Mouse (Mus musculus): ENCODE measurements around the gene Hnrnpab. TPM values are rescaled to one million over a fixed set of nuclear protein-coding genes. Genes with fewer than 3 reads are reported as not detected.
"Not testable (repeated sequence)": the region's sequence is repeated elsewhere in the genome, so short reads cannot be mapped to it uniquely, and the experiment has no call there.

Gene Hnrnpab
- total RNA-seq, 2 experiments from 2014 or later = 132 to 133 TPM

DNA sequence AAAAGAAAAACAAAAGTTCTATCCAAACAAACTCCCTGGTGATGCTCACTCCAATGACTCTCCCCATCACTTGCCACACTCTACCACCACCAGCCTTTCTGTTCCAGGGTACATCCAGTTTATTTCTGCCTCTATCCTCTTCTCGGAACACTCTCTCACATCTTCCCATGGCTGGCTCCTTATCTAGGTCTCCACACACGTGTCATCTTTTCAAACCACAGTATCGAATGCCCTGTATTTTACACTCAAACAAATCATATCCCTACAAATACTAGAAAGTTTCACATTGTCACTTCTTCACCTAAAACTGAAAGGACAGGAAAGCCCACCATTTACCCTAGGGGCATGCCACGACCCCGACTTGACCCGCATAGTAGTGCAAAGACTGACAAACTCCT, 28.5 kb upstream of the Hnrnpab start:
- no peak for DNase-seq

DNA sequence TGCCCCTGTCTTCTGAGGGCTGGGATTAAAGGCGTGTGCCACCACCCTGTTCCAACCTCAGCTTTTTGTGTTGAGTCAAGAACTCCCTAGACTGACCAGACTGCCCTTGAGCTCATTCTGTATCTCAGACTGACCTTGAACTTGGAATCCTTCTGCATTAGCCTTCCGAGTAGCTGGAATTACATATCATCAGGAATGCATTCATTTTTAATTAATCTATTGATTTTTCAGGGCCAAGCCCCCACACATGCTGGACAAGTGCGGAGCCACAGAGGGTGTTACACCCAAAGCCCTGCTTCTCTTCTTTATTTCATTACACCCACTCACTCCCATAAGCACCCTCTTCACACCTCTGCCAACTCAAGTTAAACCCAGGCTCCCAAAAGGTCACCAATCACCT, 27.1 kb upstream of the Hnrnpab start:
- DNase-seq = no peak

DNA sequence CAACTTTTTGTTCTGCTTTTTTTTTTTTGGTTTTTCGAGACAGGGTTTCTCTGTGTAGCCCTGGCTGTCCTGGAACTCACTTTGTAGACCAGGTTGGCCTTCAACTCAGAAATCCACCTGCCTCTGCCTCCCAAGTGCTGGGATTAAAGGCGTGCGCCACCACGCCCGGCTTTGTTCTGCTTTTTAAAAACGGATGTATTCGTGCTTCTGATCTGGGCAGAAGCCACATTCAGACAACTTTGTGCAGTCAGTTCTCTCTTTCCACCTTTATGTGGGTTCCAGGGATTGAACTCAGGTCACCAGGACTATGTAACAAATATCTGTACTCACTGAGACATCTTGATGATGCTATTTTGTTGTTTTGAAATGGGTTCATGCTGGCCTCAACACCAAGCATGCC, 26.6 kb upstream of the Hnrnpab start:
- not testable (repeated sequence) for DNase-seq

DNA sequence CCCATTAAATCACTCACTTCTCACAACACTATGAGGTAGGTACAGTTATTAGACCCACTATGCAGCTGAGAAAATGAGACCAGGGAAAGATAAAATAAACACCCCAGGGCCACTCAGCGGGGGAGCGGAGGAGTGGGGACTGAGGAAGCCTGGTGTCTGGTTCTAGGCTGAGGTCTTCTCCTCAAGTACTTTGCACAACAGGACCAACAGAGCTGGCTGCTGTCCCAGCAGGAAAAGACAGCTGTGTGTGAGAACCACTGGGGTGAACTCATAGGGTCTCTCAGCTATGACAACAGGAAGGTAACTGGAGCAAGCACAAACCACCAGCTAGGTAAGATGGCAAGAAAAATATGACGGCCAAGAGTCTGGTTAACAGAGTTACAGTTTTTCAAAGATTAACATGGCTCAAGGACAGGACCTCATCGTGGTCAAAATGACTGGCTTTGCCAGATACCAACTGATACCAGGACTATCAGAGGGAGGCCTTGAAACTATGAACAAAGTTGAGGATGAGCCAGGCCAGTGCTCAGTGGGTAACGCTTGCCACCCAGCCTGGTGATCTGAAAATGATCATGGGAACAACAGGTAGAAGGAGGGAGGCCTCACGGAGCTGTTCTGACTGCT, 25.6 kb upstream of the Hnrnpab start:
- no peak for DNase-seq

DNA sequence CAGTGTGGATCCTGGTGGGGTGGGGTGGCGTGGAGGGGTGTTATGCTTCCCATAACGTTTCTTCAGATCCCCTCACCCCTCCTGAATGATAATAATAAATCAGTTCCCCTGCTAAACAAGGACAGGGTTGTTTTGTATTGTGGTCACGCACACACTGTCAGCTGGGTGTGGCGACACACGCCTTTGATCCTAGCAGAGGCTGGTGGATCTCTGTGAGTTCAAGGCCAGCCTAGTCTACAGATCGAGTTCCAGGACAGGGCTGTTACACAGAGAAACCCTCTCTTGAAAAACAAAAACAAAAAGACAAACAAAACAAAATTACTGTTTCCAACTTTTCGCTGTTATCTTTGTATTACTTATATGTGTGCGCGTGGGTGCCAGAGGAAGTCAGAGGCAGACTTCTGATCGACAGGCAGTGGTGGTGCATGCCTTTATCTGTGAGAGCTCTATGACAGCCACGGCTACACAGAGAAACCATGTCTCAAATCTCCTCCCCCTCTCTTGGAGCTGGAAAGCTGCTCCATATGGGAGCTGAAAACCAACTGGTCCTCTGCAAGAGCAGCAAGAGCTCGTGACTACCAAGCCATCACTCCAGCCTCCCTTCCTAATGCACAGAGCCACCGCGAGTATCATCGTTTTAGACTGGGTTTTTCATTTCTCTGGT, 23.1 kb upstream of the Hnrnpab start:
- no peak for DNase-seq

DNA sequence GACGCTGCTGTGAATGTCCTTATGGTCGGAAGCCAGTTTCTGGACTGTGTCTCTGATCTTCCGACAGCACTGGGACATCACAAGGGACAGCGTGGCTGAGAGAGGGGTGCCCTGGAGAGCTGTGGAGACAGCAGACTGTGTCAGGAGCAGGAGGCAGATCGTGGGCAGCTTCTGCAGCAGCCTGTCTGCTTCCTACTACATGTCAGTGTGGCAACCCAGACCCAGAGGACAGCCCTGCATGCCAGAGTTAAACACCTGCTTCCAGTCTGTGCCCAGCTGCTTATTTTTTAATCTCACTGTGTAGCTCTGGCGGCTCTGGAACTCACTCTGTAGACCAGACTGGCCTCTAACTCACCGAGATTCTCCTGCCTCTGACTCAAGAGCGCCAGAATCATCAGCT, 21.3 kb upstream of the Hnrnpab start:
- DNase-seq = no peak

DNA sequence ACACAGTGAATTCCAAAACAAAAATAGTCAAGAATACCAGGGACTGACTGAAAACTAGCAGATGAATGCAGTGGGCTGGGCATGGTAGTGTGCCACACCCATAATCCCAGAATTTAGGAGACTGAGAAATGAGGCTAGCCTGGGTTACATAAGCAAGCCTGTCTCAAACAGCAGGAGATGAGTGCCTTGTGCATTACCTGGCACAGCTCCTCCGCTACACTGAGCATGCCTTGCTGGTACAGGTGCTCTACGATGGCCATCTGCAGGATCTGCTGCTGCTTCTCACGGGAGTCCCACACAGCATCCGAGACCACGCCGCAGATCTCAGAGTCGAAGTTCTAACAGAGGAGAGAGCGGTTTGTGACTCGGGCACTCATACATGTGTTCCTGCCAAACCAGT, 20.8 kb upstream of the Hnrnpab start:
- no peak for DNase-seq

DNA sequence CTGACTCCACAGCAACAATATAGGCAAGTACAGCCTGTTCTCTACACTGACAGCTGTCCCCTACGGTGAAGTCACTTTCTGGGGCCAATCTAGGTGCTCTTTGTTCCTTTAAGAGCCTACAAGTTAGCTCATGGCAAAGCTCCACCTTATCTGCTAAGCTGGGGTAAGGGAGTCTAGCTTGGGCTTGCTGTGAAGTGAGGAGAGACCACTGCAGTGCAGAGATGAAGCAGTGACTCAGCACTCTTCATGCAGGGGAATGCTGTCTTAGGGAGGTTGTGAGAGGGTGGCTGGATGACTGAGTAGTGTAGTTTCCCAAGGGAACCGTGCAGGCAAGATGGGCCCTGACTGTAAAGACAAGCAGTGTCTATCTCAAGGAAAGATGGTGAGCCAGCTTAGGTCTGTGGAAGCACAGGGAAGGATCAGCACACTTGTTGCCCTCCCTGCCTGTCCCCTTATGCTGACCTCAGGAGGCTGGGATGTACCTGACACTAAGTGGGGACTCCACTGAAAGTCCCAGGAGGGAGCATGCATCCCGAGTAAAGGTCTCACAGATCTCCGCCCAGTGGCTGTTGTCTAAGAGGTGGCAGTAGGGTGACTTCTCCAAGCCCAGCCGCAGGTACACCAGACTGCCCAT, 18.7 kb upstream of the Hnrnpab start:
- no peak for DNase-seq

DNA sequence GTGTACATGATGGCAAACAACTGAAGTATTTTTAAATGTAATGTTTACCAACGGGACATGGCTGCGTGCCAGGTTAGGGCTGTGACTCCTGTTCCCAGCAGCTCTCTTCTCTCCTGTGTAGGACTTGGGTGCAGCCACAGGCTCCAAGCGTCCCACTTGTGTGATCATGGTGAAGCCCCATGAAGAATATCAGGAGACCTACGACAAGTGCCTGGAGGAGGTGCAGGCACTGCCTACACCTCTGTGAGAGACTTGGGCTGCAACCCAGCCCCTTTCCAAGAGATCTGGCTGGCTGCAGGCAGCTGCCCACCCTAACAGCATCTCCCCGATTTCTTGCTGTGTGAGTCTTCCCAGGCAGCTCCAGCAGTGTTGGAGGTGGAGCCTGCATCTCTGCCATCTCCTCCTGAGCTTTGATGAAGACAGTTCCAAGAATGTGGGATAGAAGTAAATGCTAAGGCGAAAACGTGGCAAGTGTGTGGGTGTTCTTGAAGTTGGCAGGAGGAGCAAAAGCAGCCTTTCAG, 16.4 kb upstream of the Hnrnpab start:
- DNase-seq = no peak

DNA sequence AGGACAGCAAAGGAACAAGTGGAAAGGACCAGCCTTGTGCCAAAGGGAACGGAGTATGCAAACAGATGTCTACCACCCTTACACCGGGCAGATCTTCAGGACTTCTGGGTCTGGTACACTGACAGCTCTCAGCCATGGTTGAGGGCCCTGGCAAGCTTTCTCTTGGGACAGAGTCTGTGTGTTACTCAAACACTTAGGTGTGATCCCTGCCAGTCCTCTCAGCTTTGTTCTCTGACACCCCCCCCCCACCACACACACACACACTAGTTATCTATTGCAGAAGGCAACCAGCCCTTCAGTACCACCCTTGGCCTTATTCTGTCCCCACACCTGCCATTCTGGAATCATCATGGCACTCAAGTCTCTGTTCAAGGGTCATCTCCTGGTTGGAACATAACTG, 15.1 kb upstream of the Hnrnpab start:
- DNase-seq = no peak

DNA sequence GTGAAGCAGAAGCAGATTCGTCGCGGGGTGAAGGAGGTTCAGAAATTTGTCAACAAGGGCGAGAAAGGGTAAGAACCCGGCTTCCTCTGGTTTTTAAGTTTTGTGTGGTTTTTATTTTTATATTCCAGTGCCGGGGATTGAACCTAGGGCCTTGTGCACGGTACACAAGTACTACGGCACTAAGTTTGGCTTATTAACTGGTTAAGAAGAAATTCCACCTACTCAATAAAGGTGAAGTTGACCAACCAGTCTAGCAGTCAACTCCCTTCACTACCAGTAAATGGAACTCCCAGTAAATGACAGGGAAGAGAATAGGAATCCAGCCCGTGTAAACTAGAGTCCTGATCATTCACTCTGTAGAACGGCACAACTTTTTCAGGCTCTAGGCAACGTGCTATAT, 13.4 kb upstream of the Hnrnpab start:
- no peak for DNase-seq

DNA sequence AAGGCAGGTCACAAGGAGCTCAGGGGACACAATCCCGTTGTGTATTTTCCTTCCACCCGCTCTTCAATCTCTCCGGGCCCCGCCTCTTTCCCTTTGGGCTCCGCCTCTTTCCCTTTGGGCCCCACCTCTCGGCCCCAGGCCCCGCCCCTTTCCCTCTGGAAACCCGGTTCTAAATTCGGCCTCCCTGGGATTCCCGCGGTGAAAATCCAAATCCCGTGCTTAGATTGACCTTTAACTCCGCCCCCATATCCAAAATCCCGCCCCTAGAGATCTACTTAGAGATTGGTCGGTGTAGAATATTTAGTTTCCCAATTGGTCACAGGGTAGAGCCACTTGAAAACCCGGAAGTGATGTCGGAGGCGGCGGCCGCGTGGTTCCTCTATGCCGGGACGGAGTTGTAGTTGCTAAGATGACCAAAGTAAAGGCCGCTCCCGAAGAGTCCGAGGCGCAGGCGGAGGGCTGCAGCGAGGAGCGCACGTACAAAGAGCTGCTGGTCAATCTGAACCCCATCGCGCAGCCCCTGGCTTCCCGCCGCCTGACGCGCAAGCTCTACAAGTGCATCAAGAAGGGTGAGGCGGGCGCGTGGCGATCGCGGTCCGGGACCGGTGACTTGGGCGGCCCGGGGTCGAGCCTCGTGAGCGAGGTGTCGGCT, 12.9 kb upstream of the Hnrnpab start, which contains the start of gene Nhp2:
Gene Nhp2 (plus strand): TSS at position 327 of the 652 bp plus-strand sequence.
- peak; percentile 97 to 98 for DNase-seq

DNA sequence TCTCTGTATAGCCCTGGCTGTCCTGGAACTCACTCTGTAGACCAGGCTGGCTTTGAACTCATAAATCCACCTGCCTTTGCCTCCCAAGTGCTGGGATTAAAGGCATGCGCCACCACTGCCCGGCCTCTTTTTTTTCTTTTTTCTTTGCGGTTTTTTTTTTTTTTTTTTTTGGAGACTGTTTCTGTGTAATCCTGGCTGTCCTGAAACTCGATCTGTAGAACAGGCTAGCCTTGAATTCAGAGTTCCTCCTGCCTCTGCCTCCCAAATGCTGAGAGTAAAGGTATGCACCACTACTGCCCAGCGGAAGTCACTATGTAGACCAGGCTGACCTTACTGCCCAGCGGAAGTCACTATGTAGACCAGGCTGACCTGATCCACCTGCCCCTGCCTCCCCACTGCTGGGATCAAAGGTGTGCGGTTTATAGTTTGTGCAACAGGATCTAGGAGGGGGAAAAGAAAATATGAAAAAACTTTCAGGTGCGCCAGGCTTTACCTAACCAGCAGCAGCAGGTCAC, 12.3 kb upstream of the Hnrnpab start:
- no peak for DNase-seq

DNA sequence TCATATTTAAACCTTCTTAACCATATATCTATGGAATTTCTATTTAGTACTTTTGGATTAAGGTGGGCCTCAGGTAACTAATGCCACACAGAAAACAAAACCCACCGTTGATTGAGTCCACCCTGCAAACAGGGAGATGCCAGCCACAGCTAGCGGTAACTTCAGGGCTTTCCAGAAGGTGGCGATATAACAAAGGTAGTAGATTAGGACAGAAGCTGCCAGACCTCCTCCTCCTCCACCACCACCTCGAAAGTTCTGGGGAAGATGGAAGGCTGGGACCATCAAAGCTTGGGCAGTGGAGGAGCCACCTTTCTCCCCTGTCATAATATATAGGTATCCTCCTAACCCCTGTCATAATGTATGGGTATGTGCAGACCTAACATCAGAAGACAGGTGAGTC, 11.0 kb upstream of the Hnrnpab start:
- peak; percentile 73 to 85 for DNase-seq

DNA sequence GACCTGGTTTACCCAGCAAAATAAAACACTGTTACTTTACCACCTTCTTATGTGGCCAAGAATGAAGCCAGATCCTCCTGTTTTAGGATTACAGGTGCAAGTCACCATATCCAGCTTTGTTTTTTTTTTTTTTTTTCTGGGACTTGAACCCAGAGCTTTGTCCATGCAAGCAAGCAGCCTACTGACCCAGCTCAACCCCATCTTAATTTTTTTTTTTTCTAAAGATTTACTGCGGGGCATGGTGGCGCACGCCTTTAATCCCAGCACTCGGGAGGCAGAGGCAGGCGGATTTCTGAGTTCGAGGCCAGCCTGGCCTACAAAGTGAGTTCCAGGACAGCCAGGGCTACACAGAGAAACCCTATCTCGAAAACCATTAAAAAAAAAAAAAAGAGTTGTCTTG, 9.5 kb upstream of the Hnrnpab start:
- not testable (repeated sequence) for DNase-seq

DNA sequence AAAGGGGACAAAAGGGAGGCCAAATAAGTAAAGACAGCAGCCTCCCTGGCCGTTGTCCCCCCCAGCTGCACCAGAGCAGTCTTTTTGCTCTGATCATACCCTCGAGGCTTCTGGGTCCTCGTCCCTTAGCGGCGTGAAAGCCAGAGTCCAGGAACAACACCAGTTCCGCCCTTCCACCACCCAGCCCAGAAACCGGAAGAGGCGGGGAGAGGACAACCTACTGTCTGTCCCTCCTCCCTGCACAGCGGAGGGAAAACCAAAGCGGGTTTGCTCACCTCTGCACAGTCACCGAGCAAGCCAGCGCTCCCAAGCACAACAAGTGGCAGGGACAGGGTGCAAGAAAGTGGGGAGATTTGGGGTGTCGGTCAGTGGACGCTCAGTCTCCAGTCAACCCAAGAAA, 9.0 kb upstream of the Hnrnpab start:
- peak; percentile 86 to 91 for DNase-seq

DNA sequence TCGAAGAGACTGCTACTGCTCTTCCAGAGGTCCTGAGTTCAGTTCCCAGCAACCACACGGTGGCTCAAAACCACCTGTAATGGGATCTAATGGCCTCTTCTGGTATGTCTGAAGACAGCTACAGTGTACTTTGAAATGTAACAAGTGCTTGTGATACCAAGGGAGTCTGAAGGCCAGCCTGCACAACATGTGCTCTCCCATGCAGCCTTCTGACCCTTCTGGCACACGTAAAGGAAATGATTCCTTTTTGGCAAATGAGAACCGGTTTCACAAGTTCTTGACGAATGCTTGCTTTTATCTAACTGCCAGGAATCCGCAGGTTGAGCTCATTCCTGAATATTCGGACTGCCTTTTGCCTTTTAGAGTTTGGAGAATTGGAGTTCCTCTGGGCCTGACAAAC, 8.5 kb upstream of the Hnrnpab start:
- DNase-seq = peak; percentile 40 to 55

DNA sequence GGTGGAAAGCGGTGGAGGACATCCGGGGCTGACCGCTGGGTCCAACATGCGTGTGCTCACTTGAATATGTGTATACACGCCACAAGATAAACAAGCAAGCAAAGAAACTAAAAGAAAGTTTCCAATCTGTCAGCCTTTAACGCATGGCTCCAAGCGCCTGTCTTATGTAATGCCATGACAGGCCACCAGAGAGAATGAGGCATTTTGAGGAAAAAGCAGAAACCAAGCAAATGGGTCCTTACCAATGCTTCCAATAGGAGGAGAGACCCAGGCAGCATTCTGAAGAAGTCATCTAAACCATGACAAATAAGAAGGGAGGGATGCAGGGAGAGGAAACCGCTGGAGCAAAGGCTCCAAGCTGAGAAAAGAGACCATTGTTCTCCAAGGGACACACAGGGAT, 7.6 kb upstream of the Hnrnpab start:
- no peak for DNase-seq

DNA sequence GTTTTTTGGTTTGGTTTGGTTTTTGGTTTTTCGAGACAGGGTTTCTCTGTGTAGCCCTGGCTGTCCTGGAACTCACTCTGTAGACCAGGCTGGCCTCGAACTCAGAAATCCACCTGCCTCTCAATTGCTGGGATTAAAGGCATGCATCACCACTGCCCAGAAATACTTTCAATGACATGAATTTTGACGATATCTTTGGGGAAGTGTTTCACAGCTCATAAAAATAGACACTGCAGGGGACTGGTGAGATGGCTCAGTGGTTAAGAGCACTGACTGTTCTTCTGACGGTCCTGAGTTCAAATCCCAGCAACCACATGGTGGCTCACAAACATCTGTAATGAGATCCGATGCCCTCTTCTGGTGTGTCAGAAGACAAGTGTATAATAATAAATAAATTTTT, 3.3 kb upstream of the Hnrnpab start:
- DNase-seq = not testable (repeated sequence)

DNA sequence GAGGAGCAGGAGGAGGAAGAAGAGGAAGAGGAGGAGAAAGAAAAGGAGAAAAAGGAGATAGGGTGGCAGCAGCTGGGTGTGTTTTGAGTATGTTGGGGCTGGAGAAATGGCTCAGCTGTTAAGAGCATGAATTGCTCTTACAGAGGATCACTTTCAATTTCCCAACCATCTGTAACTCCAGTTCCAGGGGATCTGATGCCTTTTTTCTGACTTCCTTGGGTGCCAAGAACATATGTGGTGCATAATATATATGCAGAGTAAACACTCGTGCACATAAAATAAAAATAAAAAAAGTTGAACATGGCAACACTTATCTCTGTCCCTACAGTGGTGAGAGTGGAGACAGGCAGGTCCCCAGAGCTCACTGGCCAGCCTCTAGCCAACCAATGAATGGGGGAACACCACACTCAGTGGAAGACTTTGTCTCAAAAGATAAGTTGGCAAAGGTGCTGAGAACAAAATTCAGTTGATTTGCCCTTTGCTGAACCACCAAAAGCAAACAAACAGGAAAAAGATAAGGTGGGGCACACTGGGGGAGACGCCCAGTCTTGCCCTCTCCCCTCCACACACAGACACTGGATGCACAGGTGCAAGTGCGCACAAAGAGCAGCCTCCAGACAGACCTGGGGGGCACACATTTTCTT, 2.7 kb upstream of the Hnrnpab start:
- no peak for DNase-seq

DNA sequence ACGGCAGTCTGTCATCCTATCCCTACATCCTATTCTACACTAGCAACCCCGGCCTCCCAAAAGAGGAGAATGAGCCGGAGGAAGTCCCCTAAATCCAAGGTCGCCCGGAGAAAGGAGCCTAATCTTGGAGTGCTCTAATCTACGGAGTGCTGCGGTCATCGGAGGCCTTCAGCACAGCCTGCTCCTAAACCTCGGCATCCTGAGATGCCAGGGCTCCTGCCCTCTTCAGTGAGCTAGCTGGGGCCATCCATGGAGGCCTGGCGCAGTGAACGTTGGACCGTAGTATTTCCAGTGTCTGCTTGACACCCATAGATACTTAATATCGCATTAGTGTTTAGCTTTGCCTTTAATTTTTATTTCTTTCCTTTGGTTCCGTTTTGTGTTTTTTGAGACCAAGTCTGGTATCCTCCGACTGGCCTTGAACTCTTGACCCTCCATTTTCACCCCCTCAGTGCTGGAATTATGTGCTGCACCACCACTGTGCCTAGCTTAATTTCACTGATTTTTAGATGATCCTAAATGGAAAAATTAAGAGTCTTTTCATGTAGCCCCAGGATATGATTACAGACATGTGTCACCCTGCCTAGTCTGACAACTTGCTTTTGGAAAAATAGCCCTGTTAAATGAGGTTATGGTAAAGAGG, 570 bp upstream of the Hnrnpab start:
- no peak for DNase-seq

All from heart, adult 18-20 months (tissue).